Comparison of ENCODE assay signal across 23 mouse cellular contexts in genomic region chr2:97391437-97391836, GRCm38 (mm10).
DNase-seq lines count a peak whose midpoint lies in the region; ATAC-seq and TF ChIP-seq lines count a peak whose summit lies in the region.
"Had no signal": no experiment of that assay in that cellular context is flagged by ENCODE, and none has a peak within 500 bp of the region (broad histone marks: within the 10 kb centered on the region; RNA-seq: fewer than 3 reads in every experiment).

No protein-coding gene starts in this region.

- no peak overlapping the region for H3K4me3 ChIP-seq in forebrain, embryonic 13.5 days
- H3K4me3 ChIP-seq in forebrain, embryonic 16.5 days (replicated peaks; ENCODE audit: low read length), result no peak overlapping the region
- H3K4me3 ChIP-seq in neural tube, embryonic 11.5 days (ENCODE audit: low read depth, low read length), result no peak overlapping the region
- H3K4me3 ChIP-seq in neural tube, embryonic 15.5 days (replicated peaks), result no peak overlapping the region
- H3K4me3 ChIP-seq in liver, postnatal 0 days (ENCODE audit: low read depth, low read length), result no peak overlapping the region
- H3K4me3 ChIP-seq: embryonic facial prominence, embryonic 12.5 days; heart, embryonic 15.5 days; hindbrain, embryonic 15.5 days had no signal

- H3K9ac ChIP-seq in forebrain, embryonic 13.5 days, result no peak overlapping the region
- H3K9ac ChIP-seq in forebrain, embryonic 16.5 days (replicated peaks; ENCODE audit: low read depth, low read length), result no peak overlapping the region
- no peak overlapping the region for H3K9ac ChIP-seq in neural tube, embryonic 11.5 days (ENCODE audit: low read length)
- H3K9ac ChIP-seq in neural tube, embryonic 15.5 days (replicated peaks), result no peak overlapping the region
- H3K9ac ChIP-seq in liver, postnatal 0 days (replicated peaks), result no peak overlapping the region
- H3K9ac ChIP-seq: embryonic facial prominence, embryonic 12.5 days; heart, embryonic 15.5 days; hindbrain, embryonic 15.5 days had no signal

- H3K36me3 ChIP-seq in forebrain, embryonic 13.5 days (ENCODE audit: poor library complexity, severe bottlenecking), result no peaks in the 10 kb centered on the region
- H3K36me3 ChIP-seq in forebrain, embryonic 16.5 days (ENCODE audit: control insufficient read depth, insufficient read depth), result no peaks in the 10 kb centered on the region
- H3K36me3 ChIP-seq in neural tube, embryonic 11.5 days (ENCODE audit: control insufficient read depth, insufficient read depth, low read length), result no peaks in the 10 kb centered on the region
- no peaks in the 10 kb centered on the region for H3K36me3 ChIP-seq in neural tube, embryonic 15.5 days
- no peaks in the 10 kb centered on the region for H3K36me3 ChIP-seq in liver, postnatal 0 days (replicated peaks; ENCODE audit: insufficient read depth, low read length)
- H3K36me3 ChIP-seq: embryonic facial prominence, embryonic 12.5 days; G1E; heart, embryonic 15.5 days; hindbrain, embryonic 15.5 days had no signal

- no peak overlapping the region for H3K4me2 ChIP-seq in forebrain, embryonic 13.5 days
- no peak overlapping the region for H3K4me2 ChIP-seq in forebrain, embryonic 16.5 days (ENCODE audit: low read length)
- H3K4me2 ChIP-seq in neural tube, embryonic 11.5 days (ENCODE audit: low read depth), result no peak overlapping the region
- no peak overlapping the region for H3K4me2 ChIP-seq in neural tube, embryonic 15.5 days
- no peak overlapping the region for H3K4me2 ChIP-seq in liver, postnatal 0 days (ENCODE audit: low read depth, low read length)
- H3K4me2 ChIP-seq: embryonic facial prominence, embryonic 12.5 days; heart, embryonic 11.5 days; heart, embryonic 15.5 days; hindbrain, embryonic 15.5 days had no signal

- H3K27me3 ChIP-seq in forebrain, embryonic 13.5 days, result no peaks in the 10 kb centered on the region
- no peaks in the 10 kb centered on the region for H3K27me3 ChIP-seq in forebrain, embryonic 16.5 days (replicated peaks; ENCODE audit: control insufficient read depth, insufficient read depth, low read length)
- no peaks in the 10 kb centered on the region for H3K27me3 ChIP-seq in neural tube, embryonic 11.5 days (ENCODE audit: control insufficient read depth, insufficient read depth, low read length)
- no peaks in the 10 kb centered on the region for H3K27me3 ChIP-seq in neural tube, embryonic 15.5 days (replicated peaks)
- no peaks in the 10 kb centered on the region for H3K27me3 ChIP-seq in liver, postnatal 0 days (ENCODE audit: insufficient read depth, low read length)
- H3K27me3 ChIP-seq: embryonic facial prominence, embryonic 12.5 days; heart, embryonic 15.5 days; hindbrain, embryonic 15.5 days had no signal

- H3K9me3 ChIP-seq in forebrain, embryonic 13.5 days (replicated peaks), result no peaks in the 10 kb centered on the region
- no peaks in the 10 kb centered on the region for H3K9me3 ChIP-seq in forebrain, embryonic 16.5 days (ENCODE audit: control insufficient read depth, low read length)
- H3K9me3 ChIP-seq in neural tube, embryonic 11.5 days (ENCODE audit: control insufficient read depth, low read length), result no peaks in the 10 kb centered on the region
- no peaks in the 10 kb centered on the region for H3K9me3 ChIP-seq in neural tube, embryonic 15.5 days (replicated peaks)
- no peaks in the 10 kb centered on the region; the same call in 1 of the 2 replicates for H3K9me3 ChIP-seq in liver, postnatal 0 days (ENCODE audit: low read length)
- H3K9me3 ChIP-seq: embryonic facial prominence, embryonic 12.5 days; G1E; heart, embryonic 15.5 days; hindbrain, embryonic 15.5 days had no signal

- peak; percentile 0 for DNase-seq in embryo, embryonic 10.5 days (ENCODE audit: low spot score)
- DNase-seq in embryo, embryonic 9.5 days (ENCODE audit: extremely low spot score), result no peak
- peak; percentile 13 for DNase-seq in neural tube, embryonic 11.5 days (ENCODE audit: low spot score)
- peak; percentile 81 for DNase-seq in retina, embryonic 14.5 days (ENCODE audit: low spot score)
- no peak for DNase-seq in liver, postnatal 0 days
- DNase-seq: adrenal gland, postnatal 10 days; B cell, adult 2 months; cerebellum, adult 18-20 months; cerebellum, adult 9-11 months; cerebellum, postnatal 36 days; gastrocnemius, postnatal 10 days; heart, adult 18-20 months; heart, postnatal 14 days had no signal

- H3K4me1 ChIP-seq in forebrain, embryonic 13.5 days, result peaks cover 5% of the 10 kb centered on the region; the same call in 1 of the 2 replicates
- H3K4me1 ChIP-seq in forebrain, embryonic 16.5 days (replicated peaks; ENCODE audit: control insufficient read depth, insufficient read depth, low read length), result no peaks in the 10 kb centered on the region
- H3K4me1 ChIP-seq in neural tube, embryonic 11.5 days (ENCODE audit: control insufficient read depth, insufficient read depth, low read length), result no peaks in the 10 kb centered on the region
- no peaks in the 10 kb centered on the region for H3K4me1 ChIP-seq in neural tube, embryonic 15.5 days
- H3K4me1 ChIP-seq in liver, postnatal 0 days (ENCODE audit: insufficient read depth), result no peaks in the 10 kb centered on the region
- H3K4me1 ChIP-seq: embryonic facial prominence, embryonic 12.5 days; heart, embryonic 15.5 days; hindbrain, embryonic 15.5 days had no signal

- H3K27ac ChIP-seq in forebrain, embryonic 13.5 days, result no peak overlapping the region
- H3K27ac ChIP-seq in forebrain, embryonic 16.5 days (ENCODE audit: low read length), result no peak overlapping the region
- H3K27ac ChIP-seq in neural tube, embryonic 11.5 days (ENCODE audit: low read depth, low read length), result no peak overlapping the region
- H3K27ac ChIP-seq in neural tube, embryonic 15.5 days (replicated peaks), result no peak overlapping the region
- no peak overlapping the region for H3K27ac ChIP-seq in liver, postnatal 0 days (ENCODE audit: low read depth)
- H3K27ac ChIP-seq: embryonic facial prominence, embryonic 12.5 days; heart, embryonic 15.5 days; hindbrain, embryonic 15.5 days had no signal

- ATAC-seq in forebrain, embryonic 13.5 days, result peak; percentile 57; the same call in 1 of the 2 replicates
- no peak for ATAC-seq in forebrain, embryonic 16.5 days
- peak; percentile 83 for ATAC-seq in neural tube, embryonic 11.5 days (ENCODE audit: insufficient read depth, low FRiP score, low TSS enrichment)
- no peak for ATAC-seq in neural tube, embryonic 15.5 days (ENCODE audit: low FRiP score)
- ATAC-seq in liver, postnatal 0 days, result no peak
- ATAC-seq: CD4-positive, CD25-positive, alpha-beta regulatory T cell, adult 4 months; intestine, embryonic 16.5 days had no signal

- 17% methylated on average over 3 of the region's 3 CpGs for WGBS in forebrain, embryonic 13.5 days
- 24% methylated on average over 3 of the region's 3 CpGs for WGBS in forebrain, embryonic 16.5 days
- WGBS in neural tube, embryonic 11.5 days, result 47% methylated on average over 3 of the region's 3 CpGs
- 15% methylated on average over 3 of the region's 3 CpGs for WGBS in neural tube, embryonic 15.5 days
- 75% methylated on average over 3 of the region's 3 CpGs for WGBS in liver, postnatal 0 days (ENCODE audit: insufficient replicate concordance)

- TF ChIP-seq EP300 in liver, postnatal 0 days (IDR thresholded peaks at IDR 0.05; ENCODE audit: low read depth), result no peak

- TF ChIP-seq CTCF in liver, postnatal 0 days (IDR thresholded peaks at IDR 0.05; ENCODE audit: low read depth), result no peak

Comparison
In these comparisons a context has a peak if more than half of its experiments do, and no peak if none do; other contexts are left out.
1. DNase-seq: peak in embryo, embryonic 10.5 days (single experiment), neural tube, embryonic 11.5 days (single experiment) and retina, embryonic 14.5 days (single experiment); none in embryo, embryonic 9.5 days (single experiment) and liver, postnatal 0 days (single experiment).
2. ATAC-seq: peak in forebrain, embryonic 13.5 days (single experiment) and neural tube, embryonic 11.5 days (single experiment); none in forebrain, embryonic 16.5 days (single experiment), neural tube, embryonic 15.5 days (single experiment) and liver, postnatal 0 days (single experiment).